Mouse (Mus musculus) brain, embryonic 14.5 days (tissue): ENCODE measurements at regions not wholly inside any gene's neighbourhood (a gene's known extent, or its start where the extent isn't known, plus 50 kb on each side); places are given as distances from the start of the nearest gene placed in this dataset.
"Not testable (repeated sequence)": the region's sequence is repeated elsewhere in the genome, so short reads cannot be mapped to it uniquely, and the experiment has no call there.

Experiments used
- DNase-seq: peaks from one replicate; pipeline ENCODE4 v3.0.0-alpha.2; 2011; ENCODE audit warnings: low read depth
- CTCF ChIP-seq: fragments of 200-500 bp; IDR thresholded peaks from 2 replicates; pipeline ENCODE4 v1.5.1; 2012; ENCODE audit warnings: inconsistent platforms, mild to moderate bottlenecking, moderate library complexity, borderline replicate concordance; ENCODE audit not compliant: insufficient read depth, insufficient read length; ENCODE audit errors: extremely low read depth
- POLR2A ChIP-seq: fragments of 200-500 bp; IDR thresholded peaks from 2 replicates; pipeline ENCODE4 v1.6.1; 2012; ENCODE audit warnings: mild to moderate bottlenecking, inconsistent platforms, borderline replicate concordance; ENCODE audit not compliant: poor library complexity, insufficient read depth, insufficient read length, severe bottlenecking; ENCODE audit errors: extremely low read depth

DNA sequence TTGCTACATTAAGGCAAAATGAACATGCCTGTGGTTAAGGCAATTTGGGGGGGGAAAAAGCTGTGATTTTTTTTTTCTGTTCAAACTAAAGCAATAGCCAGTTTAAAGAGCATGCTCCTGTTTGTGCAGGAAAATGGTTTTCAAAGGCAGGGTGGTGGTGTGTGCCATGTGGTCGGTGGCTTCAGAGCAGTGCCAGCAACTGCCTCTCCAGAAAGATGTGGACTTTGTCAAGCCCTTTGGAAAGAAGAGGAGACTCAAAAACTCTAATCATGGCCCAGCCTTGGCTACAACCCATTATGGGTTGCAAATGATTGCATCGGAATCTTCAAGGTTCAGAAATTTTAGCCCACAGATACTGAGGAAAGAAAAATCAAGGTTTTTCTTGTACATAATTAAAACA is 382.4 kb upstream of the Arid1b start:
- DNase-seq = no peak
- TF ChIP-seq CTCF (no peak), POLR2A (no peak)

DNA sequence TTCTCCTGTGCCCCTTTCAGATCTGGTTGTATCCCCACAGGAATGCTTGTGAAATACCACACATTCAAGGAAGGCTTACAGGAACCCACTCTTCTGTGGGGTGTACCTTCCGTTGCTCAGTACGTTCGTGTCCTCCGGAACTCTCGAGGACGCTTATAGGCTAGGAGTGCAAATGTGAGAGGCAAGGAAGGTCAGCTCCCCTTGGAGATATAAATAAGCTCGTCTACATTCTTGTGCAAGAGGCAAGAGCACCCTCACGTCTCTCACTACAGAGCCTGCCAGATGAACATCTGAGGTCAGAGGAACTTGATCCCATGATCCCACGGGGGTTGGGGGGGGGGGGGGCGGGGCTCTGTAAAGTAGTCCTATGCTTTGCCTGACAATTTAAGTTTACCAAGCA is 382.0 kb upstream of the Arid1b start:
- no peak for TF ChIP-seq CTCF
- TF ChIP-seq POLR2A = no peak
- DNase-seq = no peak

DNA sequence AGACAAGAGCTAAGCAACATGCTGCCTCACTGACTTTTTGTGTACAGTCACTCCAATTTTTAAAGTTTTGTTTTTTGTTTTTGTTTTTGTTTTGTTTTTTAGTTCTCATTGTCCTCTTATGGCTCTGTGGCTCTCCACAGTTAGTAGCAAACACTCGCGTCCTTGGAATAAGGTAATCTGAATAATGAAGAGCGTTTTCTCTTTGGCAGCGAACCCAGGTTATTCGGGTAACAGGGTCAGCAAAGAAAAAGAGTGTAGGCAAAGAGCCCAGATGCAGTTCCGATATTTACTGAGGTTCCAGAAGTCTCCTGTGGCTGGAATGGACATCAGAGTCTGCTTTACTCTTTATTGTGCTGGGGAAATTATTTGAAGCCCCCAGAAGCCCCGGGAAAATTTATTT is 381.4 kb upstream of the Arid1b start:
- TF ChIP-seq POLR2A = no peak
- no peak for TF ChIP-seq CTCF
- no peak for DNase-seq

DNA sequence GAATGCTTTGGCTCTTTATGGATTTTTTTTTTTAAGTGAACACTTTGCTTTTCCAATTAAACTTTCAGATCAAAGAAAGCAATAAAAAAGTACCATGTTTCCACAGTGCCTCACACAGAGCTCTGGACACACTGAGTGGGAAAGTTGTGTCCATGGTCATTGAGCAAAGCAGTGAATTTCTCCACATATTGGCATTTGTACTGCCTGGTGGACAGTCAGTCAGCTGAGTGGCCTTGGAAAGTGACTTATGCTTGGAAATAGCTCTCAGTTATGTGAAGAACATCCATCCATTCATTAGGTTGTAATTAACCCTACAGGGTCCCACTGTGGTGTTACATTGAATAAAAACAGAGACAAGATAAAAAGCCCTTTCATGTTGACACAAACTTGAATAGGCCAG is 373.8 kb upstream of the Arid1b start:
- DNase-seq = no peak
- TF ChIP-seq CTCF (no peak), POLR2A (no peak)

DNA sequence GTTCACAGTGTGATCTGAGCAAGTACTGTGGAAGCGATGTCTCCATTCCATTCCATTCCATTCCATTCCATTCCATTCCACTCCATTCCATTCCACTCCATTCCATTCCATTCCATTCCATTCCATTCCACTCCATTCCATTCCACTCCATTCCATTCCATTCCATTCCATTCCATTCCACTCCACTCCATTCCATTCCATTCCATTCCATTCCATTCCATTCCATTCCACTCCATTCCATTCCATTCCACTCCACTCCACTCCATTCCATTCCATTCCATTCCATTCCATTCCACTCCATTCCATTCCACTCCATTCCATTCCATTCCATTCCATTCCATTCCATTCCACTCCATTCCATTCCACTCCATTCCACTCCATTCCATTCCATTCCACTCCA is 368.0 kb upstream of the Arid1b start:
- not testable (repeated sequence) for DNase-seq

DNA sequence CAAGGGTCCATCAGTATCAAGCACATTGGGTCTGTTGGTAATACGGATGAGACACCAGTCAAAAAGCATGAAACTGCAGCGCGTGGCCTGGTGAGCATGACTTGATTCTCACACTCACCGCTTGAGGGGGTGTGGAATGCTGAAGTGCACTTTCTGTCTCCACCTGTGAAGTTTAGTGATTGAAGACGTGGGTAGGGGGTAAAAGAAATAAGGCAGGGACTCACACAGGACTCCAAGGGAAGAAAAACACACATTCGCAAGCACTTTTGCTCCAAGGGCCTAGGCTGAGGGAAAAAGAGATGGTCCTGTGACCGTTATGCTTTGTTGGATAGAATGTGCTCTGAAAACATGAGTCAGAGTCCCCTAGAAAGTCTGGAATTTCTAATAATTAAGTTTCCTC is 366.6 kb upstream of the Arid1b start:
- TF ChIP-seq POLR2A = no peak
- TF ChIP-seq CTCF = no peak
- DNase-seq = no peak

DNA sequence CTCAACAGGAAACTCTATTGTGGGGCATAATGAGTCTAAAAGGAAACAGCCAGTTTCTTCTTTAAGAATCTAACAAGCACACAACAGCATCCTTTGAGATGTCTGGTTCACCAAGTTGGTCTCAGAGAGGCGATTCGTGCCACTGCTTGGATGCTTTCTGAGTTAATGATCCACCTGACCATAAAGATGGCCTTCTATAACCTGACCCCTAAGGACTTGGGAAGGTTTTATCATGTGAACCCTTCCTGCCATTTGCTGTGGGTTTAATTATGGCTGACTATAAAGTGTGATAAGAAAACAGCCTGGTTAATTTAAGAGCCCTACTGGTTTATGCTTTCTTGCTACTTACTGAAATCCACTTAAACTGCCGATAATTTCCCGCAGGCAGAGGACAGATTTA is 363.0 kb upstream of the Arid1b start:
- no peak for DNase-seq
- TF ChIP-seq CTCF (no peak), POLR2A (no peak)

DNA sequence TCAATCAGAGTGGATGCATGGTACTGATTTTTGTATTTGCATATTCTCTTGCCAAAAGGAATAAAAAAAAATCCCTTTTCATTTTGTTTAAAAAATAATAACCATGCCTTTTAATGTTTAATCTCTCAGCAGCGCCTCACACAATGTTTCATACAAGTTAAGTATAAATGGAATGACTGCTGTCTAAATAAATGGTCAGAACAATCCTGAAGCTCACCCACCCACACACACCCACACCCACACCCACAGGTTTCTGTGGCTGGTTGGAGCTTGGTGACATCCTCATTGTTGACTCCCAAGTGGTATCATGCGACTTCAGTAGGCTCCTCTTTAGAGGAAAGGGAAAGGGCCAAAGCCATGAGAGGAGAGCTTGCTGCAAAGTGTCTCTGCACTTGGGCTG is 361.6 kb upstream of the Arid1b start:
- DNase-seq = no peak
- TF ChIP-seq CTCF = no peak
- TF ChIP-seq POLR2A = no peak

DNA sequence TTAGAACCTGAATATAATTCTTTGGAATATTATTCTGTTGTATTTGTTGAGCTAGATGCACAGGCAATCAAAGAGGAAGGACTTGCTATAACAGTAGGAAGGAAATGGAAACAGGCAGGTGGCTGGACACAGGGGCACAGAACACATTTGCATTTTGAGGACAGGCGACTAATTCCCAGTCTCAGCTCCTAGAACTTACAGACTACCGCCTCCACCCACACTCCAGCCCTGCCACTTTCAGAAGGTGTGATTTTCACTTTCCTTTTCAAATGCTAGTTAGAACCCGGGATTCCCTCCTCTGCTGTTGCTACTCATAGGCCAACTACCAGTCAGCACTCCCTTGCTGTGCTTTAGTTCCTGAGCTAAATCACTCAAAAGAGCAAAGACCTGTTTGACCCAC is 360.4 kb upstream of the Arid1b start:
- TF ChIP-seq POLR2A (no peak), CTCF (no peak)
- no peak for DNase-seq

DNA sequence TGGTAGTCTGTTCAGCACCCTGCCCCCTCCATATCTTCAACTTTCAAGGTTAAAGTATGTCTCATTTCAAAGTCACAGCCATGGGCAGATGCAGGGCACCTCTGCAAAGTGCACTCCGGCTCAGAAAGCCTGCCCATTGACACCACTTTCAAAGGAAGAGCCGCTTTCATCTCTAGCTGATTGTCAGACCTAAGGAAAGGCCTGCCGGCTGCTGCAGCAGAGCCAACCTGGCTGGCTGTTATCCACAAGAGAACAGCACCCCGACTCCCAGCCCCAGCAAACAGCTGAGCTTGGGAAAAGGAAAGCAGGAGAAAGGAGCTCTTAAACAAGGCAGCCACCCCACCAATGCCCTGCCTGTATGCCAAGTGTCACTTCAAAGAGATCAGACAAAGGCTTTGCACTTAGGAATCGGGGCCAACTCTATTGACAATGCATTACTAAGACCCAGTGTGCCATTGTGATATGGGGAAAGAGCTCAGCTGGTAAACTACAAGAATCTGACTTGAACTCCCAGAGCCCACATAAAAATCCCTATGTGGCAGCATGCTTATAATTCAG is 357.3 kb upstream of the Arid1b start:
- no peak for TF ChIP-seq CTCF
- no peak for TF ChIP-seq POLR2A
- peak; percentile 78 for DNase-seq

DNA sequence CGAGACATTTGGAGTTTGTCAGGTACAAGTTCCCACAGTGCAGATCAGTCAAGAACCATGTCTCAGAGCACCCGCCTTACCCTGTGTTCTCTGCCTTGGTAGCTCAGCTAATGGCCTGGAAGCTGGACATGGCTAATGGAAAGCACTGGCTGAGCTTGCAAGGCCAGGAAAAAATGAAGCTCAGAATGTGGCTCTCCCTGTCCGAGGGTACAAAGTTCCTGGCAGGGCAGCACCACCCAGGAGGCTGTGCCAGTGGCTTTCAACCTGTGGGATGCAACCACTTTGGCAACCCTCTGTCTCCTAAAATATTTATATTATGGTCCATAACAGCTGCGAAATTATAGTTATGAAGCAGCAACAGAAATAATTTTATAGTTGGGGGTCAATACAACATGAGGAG is 354.6 kb upstream of the Arid1b start:
- TF ChIP-seq CTCF (no peak), POLR2A (no peak)
- DNase-seq = no peak

DNA sequence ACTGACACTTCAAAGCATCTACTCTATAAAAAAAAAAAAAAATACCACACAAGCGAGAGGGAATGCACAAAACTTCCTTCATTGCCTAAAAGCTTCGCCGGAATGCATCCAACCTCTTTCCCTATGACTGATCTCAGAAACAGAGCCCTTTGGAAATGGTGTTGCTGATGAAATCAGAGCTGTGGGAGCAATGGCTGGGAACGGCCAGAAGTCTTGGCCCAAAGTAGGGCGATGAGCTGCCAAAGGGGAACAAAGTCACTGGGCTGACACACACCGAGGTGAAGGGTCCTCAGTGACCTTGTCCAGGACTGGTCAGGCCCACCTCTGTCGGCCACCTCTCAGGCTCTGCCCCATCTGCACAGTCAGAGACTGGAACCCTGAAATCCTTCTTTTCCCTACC is 353.6 kb upstream of the Arid1b start:
- no peak for TF ChIP-seq CTCF
- no peak for TF ChIP-seq POLR2A
- no peak for DNase-seq

DNA sequence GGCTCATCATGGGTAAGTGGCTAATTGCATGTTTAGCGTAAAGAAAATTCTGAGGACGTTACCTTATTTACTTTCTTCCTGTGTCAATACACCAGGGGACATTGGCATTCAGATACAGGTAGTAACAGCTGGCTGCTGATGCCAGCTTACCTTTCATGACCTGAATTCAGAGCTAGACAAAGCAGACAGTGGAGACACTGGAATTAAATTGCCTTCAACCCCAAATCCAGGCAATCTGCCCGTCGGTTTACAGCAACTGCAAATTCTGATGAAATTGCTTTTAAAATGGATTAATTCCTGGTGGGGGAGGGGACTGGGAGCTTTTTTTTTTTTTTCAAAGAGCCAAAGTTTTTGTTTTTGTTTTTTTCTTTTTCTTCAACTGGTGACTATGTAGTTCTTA is 353.0 kb upstream of the Arid1b start:
- no peak for TF ChIP-seq CTCF
- no peak for TF ChIP-seq POLR2A
- DNase-seq = peak; percentile 24
